Mouse (Mus musculus): ENCODE data around the gene Fam126a.

Fam126a gene

DNA sequence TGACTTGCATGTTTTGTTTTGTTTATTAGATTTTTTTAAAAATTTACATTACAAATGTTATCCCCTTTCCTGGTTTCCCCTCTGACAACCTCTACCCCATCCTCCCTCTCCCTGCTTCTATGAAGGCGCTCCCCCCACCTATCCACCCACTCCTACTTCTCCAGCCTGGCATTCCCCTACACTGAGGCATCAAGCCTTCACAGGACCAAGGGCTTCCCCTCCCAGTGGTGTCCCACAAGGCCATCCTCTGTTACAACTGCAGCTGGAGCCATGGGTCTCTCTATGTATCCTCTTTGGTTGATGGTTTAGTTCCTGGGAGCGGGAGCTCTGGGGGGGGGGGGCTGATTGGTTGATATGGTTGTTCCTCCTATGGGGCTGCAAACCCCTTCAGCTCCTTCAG lies 7.3 kb downstream of the Fam126a start:
- no peak for TF ChIP-seq GATA4 (IDR thresholded peaks at IDR 0.05; ENCODE audit: insufficient replicate concordance, low read length)

DNA sequence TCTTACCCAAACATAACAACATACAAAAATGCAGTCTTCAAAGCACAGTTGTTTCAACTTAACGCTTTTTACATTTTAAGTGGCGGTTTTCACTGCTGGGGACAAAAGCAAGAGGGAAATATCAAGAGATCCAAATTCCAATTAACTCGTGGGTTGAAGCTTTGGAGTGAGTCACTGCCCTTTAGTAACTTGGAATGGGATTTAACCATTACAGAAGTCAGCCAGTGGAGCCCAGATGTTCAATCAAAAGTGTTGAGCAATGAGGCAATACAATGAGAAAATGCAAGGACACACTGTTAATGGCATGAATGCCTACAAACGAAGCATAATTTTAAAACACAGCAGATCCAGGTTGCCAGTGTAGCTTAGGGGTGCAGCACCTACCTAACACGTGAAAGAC lies 8.8 kb downstream of the Fam126a start:
- TF ChIP-seq GATA4 (IDR thresholded peaks at IDR 0.05; ENCODE audit: insufficient replicate concordance, low read length), result no peak

DNA sequence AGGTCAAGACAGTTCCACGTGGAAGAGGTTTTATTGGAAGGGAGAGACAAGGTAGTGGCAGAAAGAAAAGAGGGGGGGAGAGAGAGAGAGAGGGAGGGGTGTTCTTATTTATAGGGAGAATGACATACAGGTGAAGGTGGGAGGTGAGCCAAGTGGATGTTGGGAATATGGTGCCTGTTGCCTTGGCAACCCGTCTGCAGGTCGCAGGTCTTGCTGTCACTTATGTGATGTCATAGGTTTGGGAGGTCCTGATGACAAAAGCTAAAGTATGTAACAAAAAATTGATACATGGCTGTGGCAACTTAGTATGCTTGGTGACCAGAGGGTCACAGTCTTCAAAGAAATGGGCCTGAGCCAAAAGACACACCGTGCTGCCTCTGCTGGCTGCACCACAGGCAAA lies 10.1 kb downstream of the Fam126a start:
- no peak for TF ChIP-seq GATA4 (IDR thresholded peaks at IDR 0.05; ENCODE audit: insufficient replicate concordance, low read length)

DNA sequence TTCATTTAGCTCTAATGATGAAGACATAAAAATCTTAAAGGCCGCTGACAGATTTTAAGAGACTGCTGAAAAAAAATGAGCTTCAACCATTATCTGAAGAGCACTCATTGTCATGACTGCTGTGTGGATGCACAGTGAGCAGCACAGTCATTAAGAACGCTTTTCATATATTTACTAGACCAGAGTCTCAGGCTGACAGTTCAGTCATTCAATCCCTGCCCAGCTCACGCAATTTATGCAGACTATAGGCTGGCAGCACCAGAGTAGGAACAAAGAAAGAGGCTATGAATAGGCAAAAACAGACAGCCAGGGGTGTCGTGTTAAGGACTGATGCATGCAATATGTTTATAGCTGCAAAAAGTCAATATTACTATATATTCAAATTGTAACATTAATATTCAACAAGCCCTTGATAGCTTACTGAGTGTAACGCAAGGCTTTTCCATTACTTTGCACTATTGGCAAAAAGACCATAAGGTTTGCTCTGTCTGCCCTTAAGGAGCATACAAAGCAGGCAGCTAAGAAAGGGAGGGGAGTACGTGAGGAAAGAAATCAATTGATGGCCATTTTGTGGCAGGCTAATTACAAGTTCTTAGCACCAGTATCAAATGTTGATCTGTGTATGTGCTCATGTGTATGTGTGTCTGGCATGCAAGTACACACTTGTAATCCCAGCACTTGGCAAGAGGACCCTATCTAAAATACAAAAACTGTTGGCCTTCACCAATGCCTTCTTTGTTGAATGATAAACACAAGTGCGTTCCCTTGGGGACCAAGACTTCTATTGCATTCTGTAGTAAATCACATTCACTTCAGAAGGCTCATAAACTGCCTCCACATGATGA lies 10.9 kb downstream of the Fam126a start:
- no peak for TF ChIP-seq GATA4 (IDR thresholded peaks at IDR 0.05; ENCODE audit: insufficient replicate concordance, low read length)

DNA sequence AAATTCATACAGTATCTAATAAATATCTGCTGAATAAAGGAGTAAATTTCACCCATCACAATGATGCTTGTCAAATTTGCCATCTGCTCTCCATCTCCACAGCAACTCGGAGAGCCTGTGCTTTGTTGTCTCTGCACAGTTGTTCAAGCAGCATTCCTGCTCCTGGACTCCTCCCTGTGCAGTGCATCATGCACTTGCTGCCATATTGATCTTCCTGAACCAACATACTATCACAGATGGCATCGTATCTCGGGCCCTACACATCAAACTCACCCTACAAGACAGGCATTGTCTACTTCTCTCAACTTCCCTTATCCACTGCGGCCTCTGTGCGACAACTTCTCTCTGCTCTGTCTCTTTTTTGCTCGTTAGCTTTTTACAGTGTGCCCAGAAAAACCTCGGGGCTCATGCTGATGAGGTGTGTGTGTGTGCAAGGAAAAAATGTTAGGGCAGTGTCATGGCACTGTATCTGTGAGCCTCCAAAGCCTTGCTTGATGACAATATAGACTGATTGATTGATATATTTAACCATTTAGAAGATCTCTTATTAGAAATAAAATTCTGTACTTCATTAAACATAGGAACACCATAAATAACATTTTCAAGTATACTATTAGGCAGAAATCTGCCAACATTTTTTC lies 11.7 kb downstream of the Fam126a start:
- TF ChIP-seq GATA4 (IDR thresholded peaks at IDR 0.05; ENCODE audit: insufficient replicate concordance, low read length), result no peak

DNA sequence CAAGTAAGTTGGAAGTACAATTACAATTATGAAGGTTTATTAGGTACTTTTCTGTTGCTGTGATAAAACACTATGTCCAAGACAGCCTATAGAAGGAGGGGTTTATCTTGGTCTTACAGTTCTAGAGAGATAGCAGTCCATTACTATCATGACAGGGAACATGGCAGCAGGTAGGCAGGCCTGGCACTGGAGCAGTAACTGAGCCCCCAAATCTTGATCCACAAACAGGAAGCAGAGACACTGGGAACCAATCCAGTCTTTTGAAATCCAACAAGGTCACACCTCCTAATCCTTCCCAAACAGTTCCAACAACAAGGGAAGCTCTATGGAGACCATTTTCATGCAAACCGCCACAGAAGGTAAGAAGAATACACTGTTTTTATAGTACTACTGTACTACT lies 13.6 kb downstream of the Fam126a start:
- TF ChIP-seq GATA4 (IDR thresholded peaks at IDR 0.05; ENCODE audit: insufficient replicate concordance, low read length), result no peak

DNA sequence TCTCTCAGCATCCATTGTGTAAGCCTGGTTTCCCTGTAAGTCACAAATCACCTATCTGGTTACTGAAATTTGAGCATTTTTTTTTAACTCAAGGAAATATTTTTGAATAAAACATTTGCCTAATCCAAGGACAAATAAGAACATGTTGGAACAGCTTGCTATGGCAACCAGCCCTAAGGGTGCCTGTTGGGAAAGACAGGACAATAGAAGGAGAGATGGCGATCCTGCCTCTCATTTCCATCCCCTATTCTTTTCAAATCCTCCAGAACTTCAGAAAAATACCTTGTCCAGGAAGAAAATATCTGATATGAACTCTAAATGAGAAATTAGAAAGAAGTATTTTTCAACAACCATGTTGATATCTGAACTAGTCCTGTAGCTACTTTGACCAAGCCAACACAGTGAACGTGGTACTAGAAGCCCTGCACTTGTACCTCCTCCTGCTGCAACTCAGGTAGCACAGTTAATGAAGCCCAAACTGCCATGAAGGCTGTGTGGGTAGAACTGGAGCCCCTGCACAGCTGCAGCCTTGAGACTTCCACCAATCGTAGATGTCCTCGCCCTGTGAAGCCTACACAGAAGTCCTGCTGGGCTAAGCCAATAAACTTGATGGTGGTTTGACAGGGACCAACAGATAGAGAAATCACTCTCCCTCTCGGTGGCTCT lies 17.0 kb downstream of the Fam126a start:
- no peak for TF ChIP-seq GATA4 (IDR thresholded peaks at IDR 0.05; ENCODE audit: insufficient replicate concordance, low read length)

DNA sequence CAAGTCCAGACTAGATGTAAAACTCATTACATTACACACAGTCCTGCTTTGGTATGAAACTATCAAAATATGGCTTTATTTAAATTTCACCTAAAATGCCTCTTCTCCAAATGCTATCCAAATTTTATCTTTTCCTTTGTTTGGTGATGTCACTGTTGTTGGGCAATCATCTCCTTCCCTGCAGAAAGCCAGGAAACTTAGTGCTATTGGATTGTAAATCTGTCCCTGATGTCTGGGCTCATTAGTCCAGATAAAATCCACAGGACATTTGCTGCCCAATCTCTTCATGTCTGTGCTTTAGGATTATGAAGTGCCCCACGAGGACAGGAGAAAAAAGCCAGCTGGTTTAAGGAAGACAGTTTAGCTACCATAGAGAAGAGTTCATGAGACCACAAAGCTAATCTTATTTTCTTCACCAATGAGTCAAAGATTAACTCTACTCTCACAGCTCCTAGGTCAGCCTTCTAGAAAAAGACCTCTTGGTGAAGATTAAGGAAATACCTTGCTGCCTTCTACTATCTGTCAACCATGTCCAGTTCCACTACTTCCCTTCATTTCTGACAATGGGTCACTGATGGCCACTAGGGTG lies 31.3 kb downstream of the Fam126a start:
- TF ChIP-seq GATA4 (IDR thresholded peaks at IDR 0.05; ENCODE audit: insufficient replicate concordance, low read length), result no peak

DNA sequence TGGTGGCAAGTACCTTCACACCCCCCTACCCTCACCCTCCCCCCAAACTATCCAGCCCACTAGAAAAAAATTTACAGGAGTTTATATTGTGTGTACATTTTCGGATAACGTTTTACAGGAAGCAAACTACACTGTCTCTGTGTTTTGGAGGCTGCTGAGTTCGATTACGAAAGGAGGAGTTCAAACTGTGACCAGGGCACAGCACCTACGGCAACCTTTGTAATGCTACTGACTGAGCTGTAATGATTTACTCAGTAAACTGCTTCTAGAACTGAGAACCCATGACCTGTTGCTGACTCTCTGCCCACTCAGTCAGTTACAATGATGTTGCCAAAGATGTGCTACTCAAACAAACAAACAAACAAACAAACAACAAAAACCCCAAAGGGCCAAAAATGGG lies 34.5 kb downstream of the Fam126a start:
- TF ChIP-seq GATA4 (IDR thresholded peaks at IDR 0.05; ENCODE audit: insufficient replicate concordance, low read length), result no peak

DNA sequence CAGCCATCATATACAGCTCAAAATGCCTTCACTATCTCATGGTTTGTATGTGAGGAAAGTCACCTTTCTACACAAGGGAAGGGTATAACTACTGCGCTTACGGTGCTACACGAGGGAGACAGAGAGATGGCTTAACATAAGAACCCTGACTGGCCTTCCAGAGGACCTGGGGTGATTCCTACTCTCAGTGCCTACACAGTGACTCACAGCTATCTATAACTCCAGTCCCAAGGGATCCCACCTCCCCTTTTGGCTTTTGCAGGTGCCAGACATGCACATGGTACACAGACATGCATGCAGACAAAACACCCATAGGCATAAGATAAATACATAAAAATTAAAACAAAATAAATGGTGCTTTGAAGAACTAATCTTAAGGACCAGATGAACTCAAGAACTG lies 35.6 kb downstream of the Fam126a start:
- TF ChIP-seq GATA4 (IDR thresholded peaks at IDR 0.05; ENCODE audit: insufficient replicate concordance, low read length), result no peak

DNA sequence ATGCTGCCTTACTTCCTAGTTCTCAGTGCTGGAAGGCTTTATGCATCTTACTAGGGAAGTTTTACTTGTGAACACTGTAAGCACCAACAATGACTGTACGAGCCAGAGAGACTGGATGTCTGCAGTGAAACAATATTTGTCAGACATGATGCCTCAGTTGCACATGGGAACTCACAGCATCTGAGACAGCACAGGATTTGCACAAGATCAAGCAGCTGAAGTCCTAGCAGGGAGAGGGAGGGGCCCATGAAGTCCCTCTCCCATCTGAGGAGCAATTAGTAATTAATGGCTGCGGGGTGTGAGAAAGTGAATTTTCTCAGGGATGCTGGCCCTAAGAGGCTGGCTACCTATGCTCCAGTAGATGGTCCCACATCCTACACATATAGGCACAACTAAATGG lies 36.3 kb downstream of the Fam126a start:
- TF ChIP-seq GATA4 (IDR thresholded peaks at IDR 0.05; ENCODE audit: insufficient replicate concordance, low read length), result no peak

DNA sequence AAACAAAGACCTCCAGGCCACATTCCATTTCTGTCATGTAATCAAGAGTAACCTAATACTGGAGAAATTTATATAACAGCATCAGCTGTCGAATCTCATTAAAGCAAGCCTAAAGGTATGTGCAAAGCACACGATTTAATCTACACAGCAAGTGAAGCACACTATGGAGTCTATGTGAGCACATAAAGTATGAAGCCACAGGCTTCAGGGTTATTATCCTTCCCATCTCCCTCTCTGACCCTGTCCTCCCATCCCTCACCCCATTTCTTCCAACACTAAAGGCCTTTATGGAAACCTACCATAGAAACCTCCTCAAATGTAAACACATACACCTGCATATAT lies 37.0 kb downstream of the Fam126a start:
- no peak for TF ChIP-seq GATA4 (IDR thresholded peaks at IDR 0.05; ENCODE audit: insufficient replicate concordance, low read length)

DNA sequence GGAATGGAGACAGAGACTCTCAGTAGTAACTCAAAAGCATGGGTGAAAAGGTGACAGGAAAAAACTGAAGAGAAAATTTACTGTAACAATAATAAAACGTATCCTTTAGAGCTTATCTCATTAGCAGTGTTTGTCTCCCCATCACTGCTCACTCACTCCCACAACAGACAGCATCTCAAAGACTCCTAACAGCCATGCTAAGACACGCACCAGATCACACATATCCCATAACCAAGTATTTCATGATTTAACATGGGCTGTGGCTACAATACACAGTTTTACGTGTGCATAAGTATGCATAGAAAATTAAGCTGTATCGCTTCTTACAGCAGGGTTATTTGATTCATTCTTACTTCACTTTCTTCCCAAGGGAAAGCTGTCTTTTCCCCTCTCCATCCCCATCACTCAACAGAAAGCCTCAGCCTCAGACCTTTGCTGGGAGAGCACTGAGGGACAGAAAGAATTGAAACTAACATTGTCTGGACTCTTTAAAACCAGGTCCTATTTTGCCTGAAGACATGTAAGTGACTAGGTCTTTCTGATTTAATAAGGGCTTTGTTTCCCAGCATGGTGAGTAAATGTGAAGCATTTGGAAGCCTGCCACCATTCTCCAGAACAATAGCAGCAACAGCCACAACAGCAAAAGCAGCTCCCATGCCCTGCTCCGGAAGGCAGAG lies 37.5 kb downstream of the Fam126a start:
- no peak for TF ChIP-seq GATA4 (IDR thresholded peaks at IDR 0.05; ENCODE audit: insufficient replicate concordance, low read length)

DNA sequence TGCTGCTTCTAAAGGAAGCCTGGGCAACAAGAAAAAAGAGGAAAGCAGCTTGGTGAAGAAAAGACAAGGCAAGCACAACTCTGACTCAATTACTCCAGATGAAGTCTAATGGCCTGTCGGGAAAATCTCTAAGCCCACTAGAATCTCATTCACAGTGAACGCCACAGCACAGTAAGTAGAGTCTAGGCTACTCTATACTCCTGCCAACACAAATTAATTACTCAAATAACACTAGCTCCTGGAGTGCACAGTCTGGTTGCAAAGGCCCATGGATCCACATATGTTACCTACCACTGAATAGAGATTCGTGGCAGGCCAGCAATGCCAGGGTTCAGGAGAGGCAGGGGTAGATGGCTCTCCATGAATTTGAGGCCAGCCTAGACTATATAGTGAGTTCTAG lies 40.5 kb downstream of the Fam126a start:
- no peak for TF ChIP-seq GATA4 (IDR thresholded peaks at IDR 0.05; ENCODE audit: insufficient replicate concordance, low read length)

DNA sequence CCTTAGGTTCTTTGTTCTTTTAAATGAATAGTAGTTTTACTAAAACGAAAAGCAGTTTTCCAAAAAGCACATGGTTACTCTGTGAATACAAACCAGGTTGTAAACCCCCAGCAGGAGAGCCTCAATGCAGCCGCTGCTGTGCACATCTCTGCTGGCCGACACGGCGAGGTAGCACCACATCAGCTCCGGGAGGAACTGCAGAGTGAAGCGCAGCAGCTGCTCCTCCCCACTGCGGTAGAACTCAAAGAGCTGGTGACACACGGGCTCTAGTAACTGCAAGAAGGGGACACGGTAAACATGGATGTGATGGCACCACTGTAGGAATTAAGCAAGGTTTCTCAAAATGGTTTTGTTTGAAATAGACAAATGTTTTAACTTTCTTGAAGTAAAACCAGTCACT lies 42.7 kb downstream of the Fam126a start:
- no peak for TF ChIP-seq GATA4 (IDR thresholded peaks at IDR 0.05; ENCODE audit: insufficient replicate concordance, low read length)
